Mouse (Mus musculus): ENCODE results near the gene Serpinb3d.
"Not testable (repeated sequence)": the region's sequence is repeated elsewhere in the genome, so short reads cannot be mapped to it uniquely, and the experiment has no call there.

Serpinb3d gene

GRCm38 (mm10) chr1:107083406-107083805 is at the start of gene Serpinb3d:
TSS of gene Serpinb3d (minus strand) at chr1:107083506.
- DNase-seq (ENCODE audit: low spot score in 2 of 2): no peak

DNA sequence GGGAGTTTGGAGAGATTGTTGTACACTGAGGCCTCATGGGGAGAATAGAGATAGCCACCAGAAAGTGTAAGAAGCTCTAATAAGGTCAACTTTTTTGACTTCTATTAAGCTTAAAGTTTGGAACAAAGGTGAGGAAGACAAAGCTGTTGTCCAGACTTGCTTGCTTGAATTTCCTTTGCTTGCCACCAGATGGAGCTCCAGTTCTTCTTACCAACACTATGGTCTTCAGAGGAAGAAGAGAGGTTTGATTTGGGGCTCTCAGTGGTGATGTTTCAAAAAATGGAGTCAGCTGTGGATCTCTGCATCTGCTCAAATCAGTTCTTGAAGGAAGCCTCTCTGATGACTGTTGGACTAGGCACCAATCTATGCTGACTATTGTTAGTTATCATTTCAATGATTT is 44.1 kb upstream of the Serpinb3d start:
- DNase-seq (ENCODE audit: low spot score in 2 of 2): peak in 1 of 2 experiments; percentile 1

GRCm38 (mm10) chr1:107098417-107098816 is 15.1 kb upstream of the Serpinb3d start:
- no peak for DNase-seq (ENCODE audit: low spot score in 2 of 2)

DNA sequence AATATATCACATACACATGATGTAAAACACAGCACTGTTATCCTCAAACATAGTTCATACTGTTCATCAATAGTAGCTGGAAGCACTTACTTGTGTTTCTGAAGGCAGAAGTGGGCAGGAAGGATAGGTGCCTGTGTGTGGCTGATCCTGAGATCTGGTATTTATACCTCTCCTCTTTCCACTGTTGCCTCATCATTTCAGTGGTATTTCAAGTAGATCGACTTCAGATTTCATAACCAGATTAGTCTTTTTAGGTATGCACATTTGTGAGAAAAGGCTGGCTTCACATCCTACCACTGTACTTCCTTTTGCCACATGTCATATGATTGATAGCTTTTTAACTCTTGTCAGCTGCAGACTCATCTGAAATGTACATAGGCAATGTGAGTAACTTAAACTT is 31.1 kb downstream of the Serpinb3d start, which contains the start of gene Serpinb3a:
Gene Serpinb3a, minus strand, starts transcription at position 101 of the 400 bp plus-strand sequence.
- DNase-seq (ENCODE audit: low spot score in 2 of 2): no peak

DNA sequence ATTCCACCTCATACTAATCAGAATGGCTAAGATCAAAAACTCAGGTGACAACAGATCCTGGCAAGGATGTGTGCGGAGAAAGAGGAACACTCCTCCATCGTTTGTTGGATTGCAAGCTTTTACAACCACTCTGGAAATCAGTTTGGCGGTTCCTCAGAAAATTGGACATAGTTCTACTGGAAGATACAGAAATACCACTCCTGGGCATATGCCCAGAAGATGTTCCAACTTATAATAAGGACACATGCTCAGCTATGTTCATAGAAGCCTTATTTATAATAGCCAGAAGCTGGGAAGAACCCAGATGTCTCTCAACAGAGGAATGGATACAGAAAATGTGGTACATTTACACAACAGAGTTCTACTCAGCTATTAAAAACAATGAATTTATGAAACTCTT is 49.1 kb downstream of the Serpinb3d start:
- DNase-seq (ENCODE audit: low spot score in 2 of 2): not testable (repeated sequence)
